Mouse (Mus musculus) embryonic fibroblast, embryonic 13.5 days (primary cell): Measurements from ENCODE around the gene Kcnh6. TPM values are rescaled to one million over a fixed set of nuclear protein-coding genes. Genes with fewer than 3 reads are reported as not detected.

Source experiments
- H3K27ac ChIP-seq: 2 replicates; pipeline ENCODE4 v1.5.1; 2012; ENCODE audit warnings: low read length, control low read depth, inconsistent platforms; ENCODE audit not compliant: insufficient read depth
- H3K4me1 ChIP-seq: 2 replicates; pipeline ENCODE4 v1.6.1; 2011; ENCODE audit warnings: low read length; ENCODE audit not compliant: control insufficient read depth, insufficient read depth
- H3K4me3 ChIP-seq: 2 replicates; pipeline ENCODE4 v1.5.1; 2011; ENCODE audit warnings: mild to moderate bottlenecking, control low read depth, low read length; ENCODE audit not compliant: insufficient read depth
- CTCF ChIP-seq: IDR thresholded peaks from 2 replicates; pipeline ENCODE4 v1.5.1; 2011; ENCODE audit warnings: mild to moderate bottlenecking, control low read depth, low read length, moderate library complexity, borderline replicate concordance; ENCODE audit not compliant: insufficient read depth
- POLR2A ChIP-seq: IDR thresholded peaks from 2 replicates; pipeline ENCODE4 v1.6.1; 2011; ENCODE audit warnings: low read depth, mild to moderate bottlenecking, control low read depth, low read length, moderate library complexity
- polyA plus RNA-seq: library from polyadenylated mRNA; stranded (reverse); fragments of >200 nt; gene quantifications from 2 replicates; pipeline ENCODE4 v1.2.4, GENCODE M21; 2011; ENCODE audit warnings: low read depth; ENCODE audit not compliant: missing spikeins, insufficient read length

Gene Kcnh6
- not detected in 2 replicates for polyA plus RNA-seq

- H3K4me3 ChIP-seq = 0 out of 2 replicates have a peak within 1 kb of the TSS, but pooled peaks have one; percentile 7
- no peaks in the 10 kb centered on the region for H3K4me1 ChIP-seq
- H3K27ac ChIP-seq = no peak within 1 kb of the TSS
- no peak for TF ChIP-seq CTCF
- TF ChIP-seq POLR2A = no peak
Observed at GRCm38 (mm10) chr11:106007821-106008220, at the start of gene Kcnh6. Kcnh6 (plus strand) TSS chr11:106008124.

DNA sequence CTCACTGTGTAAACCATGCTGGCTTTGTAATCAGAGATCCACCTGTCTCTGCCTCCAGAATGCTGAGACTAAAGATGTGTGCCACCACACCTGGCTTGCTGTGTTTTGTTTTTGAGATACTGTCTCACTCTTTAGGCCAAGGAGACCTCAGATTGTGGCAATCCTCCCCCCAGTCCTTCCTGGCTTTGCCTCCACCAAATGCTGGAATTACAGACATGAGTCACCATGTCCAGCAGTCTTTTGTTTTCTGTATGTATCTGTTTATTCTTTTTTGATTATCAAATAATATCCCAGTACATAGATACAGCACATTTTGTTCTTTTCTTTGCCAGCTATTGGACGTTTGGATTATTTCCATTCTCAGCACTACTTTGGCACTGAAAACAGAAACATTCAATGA is 49.4 kb upstream of the Kcnh6 start:
- TF ChIP-seq POLR2A (no peak), CTCF (no peak)
- Histone ChIP-seq H3K4me1 (peaks cover 5% of the 10 kb centered on the region; the same call in 1 of the 2 replicates), H3K27ac (no peak overlapping the region), H3K4me3 (no peak overlapping the region)

DNA sequence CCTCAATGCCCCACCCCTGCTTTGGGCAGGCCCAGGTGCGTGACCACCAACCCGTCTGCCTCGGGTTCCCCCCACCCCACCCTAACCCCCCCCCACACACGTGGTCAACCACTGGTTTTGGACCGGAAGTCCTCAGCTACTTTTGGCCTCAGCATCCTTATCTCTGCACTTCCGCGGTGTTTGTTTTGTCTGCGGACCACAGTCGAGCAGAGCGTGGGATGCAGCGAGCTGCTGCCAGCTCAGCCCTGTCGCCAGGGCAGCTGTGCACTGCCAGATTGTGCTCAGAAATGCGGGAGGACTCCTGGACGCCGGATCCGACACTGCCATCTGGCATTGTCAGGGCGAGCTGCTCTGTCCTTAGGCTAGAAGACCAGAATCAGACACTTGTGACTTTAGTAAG is 48.6 kb upstream of the Kcnh6 start:
- Histone ChIP-seq H3K27ac (no peak overlapping the region), H3K4me1 (peaks cover 5% of the 10 kb centered on the region; the same call in 1 of the 2 replicates), H3K4me3 (no peak overlapping the region)
- no peak for TF ChIP-seq POLR2A
- no peak for TF ChIP-seq CTCF

GRCm38 (mm10) chr11:105964691-105965090 is 43.2 kb upstream of the Kcnh6 start:
- TF ChIP-seq CTCF = no peak
- no peak for TF ChIP-seq POLR2A
- Histone ChIP-seq H3K4me3 (no peak overlapping the region), H3K27ac (no peak overlapping the region), H3K4me1 (no peaks in the 10 kb centered on the region)

DNA sequence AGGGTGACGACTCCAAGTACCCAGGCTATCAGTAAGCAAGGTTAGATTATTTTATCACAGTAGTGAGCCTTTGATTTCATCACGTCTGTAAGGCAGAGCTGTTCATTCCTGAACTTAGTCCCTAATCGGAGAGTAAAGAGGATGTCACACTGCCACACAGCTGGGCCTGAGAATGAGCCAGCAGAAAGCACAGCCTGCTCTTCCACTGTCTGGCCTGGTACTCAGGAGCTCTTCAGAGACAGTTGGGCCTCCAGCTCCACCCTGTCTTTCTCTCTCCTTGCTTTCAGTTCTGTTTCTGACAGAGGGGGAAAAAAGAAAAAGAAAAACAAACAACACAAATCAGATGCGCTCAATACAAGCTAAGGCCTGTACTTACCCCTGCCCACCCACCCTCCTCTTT is 41.6 kb upstream of the Kcnh6 start:
- H3K27ac ChIP-seq = no peak overlapping the region
- no peak overlapping the region for H3K4me3 ChIP-seq
- TF ChIP-seq CTCF (no peak), POLR2A (no peak)
- no peaks in the 10 kb centered on the region for H3K4me1 ChIP-seq

GRCm38 (mm10) chr11:105967741-105968574 is 40.0 kb upstream of the Kcnh6 start, which contains the start of gene Ace:
Ace (plus strand) TSS chr11:105967945.
- H3K4me1 ChIP-seq = no peaks in the 10 kb centered on the region
- TF ChIP-seq POLR2A = no peak
- H3K27ac ChIP-seq = no peak within 1 kb of the TSS
- H3K4me3 ChIP-seq = peak within 1 kb of the TSS; percentile 28

DNA sequence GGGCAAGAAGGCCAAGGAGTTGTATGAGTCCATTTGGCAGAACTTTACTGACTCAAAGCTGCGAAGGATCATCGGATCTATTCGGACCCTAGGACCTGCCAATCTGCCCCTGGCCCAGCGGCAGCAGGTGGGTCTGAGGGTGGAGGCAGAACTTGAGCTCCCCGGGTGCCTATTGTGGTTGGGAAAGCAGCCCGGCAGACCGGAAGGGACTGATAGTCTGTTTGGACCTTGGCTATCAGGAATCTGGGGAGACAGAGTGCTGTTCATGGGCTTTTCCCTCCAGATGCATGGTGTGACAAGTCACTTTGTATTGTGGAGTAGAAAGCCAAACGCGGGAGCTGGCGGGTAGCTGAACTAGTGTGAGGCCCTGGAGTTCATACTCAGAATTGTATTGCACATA is 39.0 kb upstream of the Kcnh6 start:
- Histone ChIP-seq H3K27ac (no peak overlapping the region), H3K4me1 (no peaks in the 10 kb centered on the region), H3K4me3 (no peak overlapping the region)
- no peak for TF ChIP-seq CTCF
- no peak for TF ChIP-seq POLR2A

DNA sequence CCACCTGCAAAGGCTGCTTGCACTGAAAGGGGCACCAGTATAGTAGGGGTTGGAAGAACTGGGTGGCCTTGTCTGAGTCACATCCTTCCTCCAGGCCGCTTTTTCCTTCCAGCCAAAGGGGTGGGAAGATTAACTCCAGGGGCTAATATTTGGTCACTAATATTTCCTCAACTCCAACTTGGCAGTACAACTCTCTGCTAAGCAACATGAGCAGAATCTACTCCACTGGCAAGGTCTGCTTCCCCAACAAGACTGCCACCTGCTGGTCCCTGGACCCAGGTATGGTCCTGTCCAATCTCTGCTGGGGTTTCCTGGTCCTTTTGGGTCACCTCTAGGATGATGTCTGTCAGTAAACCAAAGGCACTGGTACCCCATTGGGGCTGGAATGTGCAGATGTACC is 38.4 kb upstream of the Kcnh6 start:
- Histone ChIP-seq H3K4me3 (no peak overlapping the region), H3K27ac (no peak overlapping the region), H3K4me1 (no peaks in the 10 kb centered on the region)
- no peak for TF ChIP-seq POLR2A
- TF ChIP-seq CTCF = peak; percentile 54; the same call in 1 of the 2 replicates

DNA sequence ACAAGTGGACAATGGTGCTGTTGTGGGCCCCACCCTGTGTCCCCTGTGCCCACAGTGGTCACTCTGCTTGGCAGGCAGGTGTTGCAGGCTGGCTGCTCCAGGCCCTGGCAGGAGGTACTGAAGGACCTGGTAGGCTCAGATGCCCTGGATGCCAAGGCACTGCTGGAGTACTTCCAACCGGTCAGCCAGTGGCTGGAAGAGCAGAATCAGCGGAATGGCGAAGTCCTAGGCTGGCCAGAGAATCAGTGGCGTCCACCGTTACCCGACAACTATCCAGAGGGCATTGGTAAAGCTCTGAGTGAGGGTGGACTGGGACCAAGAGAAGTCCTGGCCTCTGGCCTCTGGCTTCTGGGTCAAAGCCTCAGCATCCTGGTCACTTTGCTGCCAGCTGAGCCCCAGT is 33.3 kb upstream of the Kcnh6 start:
- no peaks in the 10 kb centered on the region for H3K4me1 ChIP-seq
- no peak overlapping the region for H3K27ac ChIP-seq
- no peak overlapping the region for H3K4me3 ChIP-seq
- no peak for TF ChIP-seq POLR2A
- TF ChIP-seq CTCF = no peak

GRCm38 (mm10) chr11:105975050-105975449 is 32.9 kb upstream of the Kcnh6 start:
- no peak overlapping the region for H3K27ac ChIP-seq
- TF ChIP-seq CTCF (no peak), POLR2A (no peak)
- no peaks in the 10 kb centered on the region for H3K4me1 ChIP-seq
- H3K4me3 ChIP-seq = no peak overlapping the region
